Mouse (Mus musculus) kidney, embryonic 14.5 days (tissue): ENCODE measurements around the gene Faim. TPM values are rescaled to one million over a fixed set of nuclear protein-coding genes. Genes with fewer than 3 reads are reported as not detected.
A peak's percentile ranks its signal among the peaks of the same experiment; 100 is the strongest.

Experiments
- ATAC-seq: fragments of 200-750 bp; cut with Nextera tagmentation; 2 replicates; pipeline ENCODE4 v1.8.0; 2017; ENCODE audit warnings: moderate number of reproducible peaks, mild to moderate bottlenecking, moderate TSS enrichment, moderate library complexity; ENCODE audit not compliant: low FRiP score, low TSS enrichment
- H3K27ac ChIP-seq: fragments of 300-500 bp; sonication (generic); 2 replicates; pipeline ENCODE4 v1.5.1; 2014; ENCODE audit warnings: low read depth, mild to moderate bottlenecking, low read length, moderate library complexity, mixed read lengths
- H3K27me3 ChIP-seq: fragments of 300-500 bp; sonication (generic); 2 replicates; pipeline ENCODE4 v1.6.1; 2014; ENCODE audit warnings: mild to moderate bottlenecking, low read length; ENCODE audit not compliant: control insufficient read depth, insufficient read depth
- H3K36me3 ChIP-seq: fragments of 300-500 bp; sonication (generic); 2 replicates; pipeline ENCODE4 v1.6.1; 2014; ENCODE audit warnings: low read length, mixed read lengths; ENCODE audit not compliant: control insufficient read depth, insufficient read depth
- H3K4me1 ChIP-seq: fragments of 300-500 bp; sonication (generic); 2 replicates; pipeline ENCODE4 v1.6.1; 2014; ENCODE audit warnings: low read length, mixed read lengths; ENCODE audit not compliant: control insufficient read depth, insufficient read depth
- H3K4me2 ChIP-seq: fragments of 300-500 bp; sonication (generic); replicated peaks from 2 replicates; pipeline ENCODE4 v1.6.1; 2014; ENCODE audit warnings: low read depth, mild to moderate bottlenecking, low read length
- H3K4me3 ChIP-seq: fragments of 300-500 bp; sonication (generic); 2 replicates; pipeline ENCODE4 v1.5.1; 2014; ENCODE audit warnings: mild to moderate bottlenecking, low read length
- H3K9ac ChIP-seq: fragments of 300-500 bp; sonication (generic); 2 replicates; pipeline ENCODE4 v1.6.1; 2014; ENCODE audit warnings: low read depth, mild to moderate bottlenecking, low read length, moderate library complexity
- H3K9me3 ChIP-seq: fragments of 300-500 bp; sonication (generic); 2 replicates; pipeline ENCODE4 v1.6.1; 2016; ENCODE audit warnings: low read length; ENCODE audit not compliant: control insufficient read depth
- WGBS: fragments of 180-500 bp; shearing (Covaris S2); extraction: QIAGEN DNeasy Blood & Tissue Kit; methylation state at CpG from one replicate; pipeline ENCODE4 v1.1.7; 2014; 5-methylcytosine and 5-hydroxymethylcytosine counted together
- polyA plus RNA-seq: library from polyadenylated mRNA; unstranded; fragments of >200 nt; fragmentation: Nextera tagmentation; extraction: Ambion mirVana; gene quantifications from 2 replicates; pipeline ENCODE4 v1.2.1, GENCODE M21; 2014

The Faim gene
- polyA plus RNA-seq, 1 experiment from 2014 or later = 52.0 TPM

- Histone ChIP-seq H3K27ac (no peak overlapping the region), H3K4me3 (no peak overlapping the region), H3K9me3 (no peaks in the 10 kb centered on the region), H3K4me1 (no peaks in the 10 kb centered on the region), H3K9ac (no peak overlapping the region), H3K36me3 (no peaks in the 10 kb centered on the region), H3K27me3 (no peaks in the 10 kb centered on the region), H3K4me2 (no peak overlapping the region)
- 27% methylated on average over 6 of the region's 6 CpGs for WGBS
- 0 out of 2 replicates have a peak, but pooled peaks have one; percentile 60 for ATAC-seq
These were observed 63.6 kb downstream of the Faim start for GRCm38 (mm10) chr9:99049760-99050159.

Other genes starting within 250 kb of the Faim start
- gene Prr23a1, start 143.9 kb upstream of the Faim start, polyA plus RNA-seq = not detected in 2 replicates
- gene Prr23a2, start 129.9 kb upstream of the Faim start, polyA plus RNA-seq = not detected in 2 replicates
- gene Prr23a3, start 121.6 kb upstream of the Faim start, polyA plus RNA-seq = not detected in 2 replicates
- gene 7420426K07Rik, start 83.3 kb upstream of the Faim start, polyA plus RNA-seq = not detected in 2 replicates
- gene Foxl2, start 31.1 kb upstream of the Faim start, polyA plus RNA-seq = not detected in 2 replicates
- 0.13 TPM in 1 of 2 replicates, not detected in the other for gene Gm1123, start 49.3 kb downstream of the Faim start, polyA plus RNA-seq
- 1.0 and 1.1 TPM in 2 replicates for gene Pik3cb, start 154.2 kb downstream of the Faim start, polyA plus RNA-seq